Mouse (Mus musculus) kidney, postnatal 4 days (tissue): ENCODE data around the gene Apba2.

Experiments
- DNase-seq, 2 experiments: peaks; one replicate each; pipeline ENCODE4 v3.0.0; 2021; ENCODE audit warnings: mixed read lengths in 2 of 2

The Apba2 gene

DNA sequence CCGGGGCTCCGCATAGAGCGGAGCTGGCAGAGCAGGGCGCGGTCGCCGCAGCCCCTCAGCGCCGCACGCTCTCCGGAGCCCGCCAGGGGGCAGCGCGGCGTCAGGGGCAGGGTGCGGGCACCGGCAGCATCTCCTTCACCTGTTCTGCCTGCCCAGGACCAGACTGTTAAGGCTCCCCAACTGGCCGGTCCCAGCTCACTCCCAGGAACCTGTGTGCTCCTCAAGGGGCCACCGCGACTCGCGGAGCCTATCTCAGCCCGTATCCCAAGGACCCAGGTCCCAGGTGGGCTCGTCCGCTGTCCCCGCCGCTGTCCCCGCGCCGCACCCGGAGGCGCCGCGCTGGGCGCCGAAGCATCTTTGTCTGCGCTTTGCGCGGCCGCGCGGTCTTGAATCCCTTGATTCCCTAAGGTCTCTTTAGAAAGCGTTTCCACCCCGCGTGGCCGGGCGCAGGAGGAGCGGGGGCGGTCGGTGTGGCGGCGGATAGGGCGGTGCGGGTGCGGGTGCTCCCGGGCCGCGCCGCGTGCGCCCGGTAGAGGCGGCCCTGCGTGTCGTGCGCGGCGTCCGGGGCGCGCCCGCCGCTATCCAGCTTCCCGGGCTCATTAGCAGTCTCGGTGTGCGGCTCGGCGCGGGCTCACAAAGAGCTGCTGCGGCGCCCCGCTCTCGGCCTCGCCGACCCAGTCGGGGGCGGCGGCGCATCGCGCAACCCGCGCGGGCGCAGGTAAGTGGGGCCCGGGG lies at the start of gene Apba2:
Apba2 (plus strand) TSS at position 171 of the 735 bp plus-strand sequence.
- peak; percentile 59 to 70 for DNase-seq

DNA sequence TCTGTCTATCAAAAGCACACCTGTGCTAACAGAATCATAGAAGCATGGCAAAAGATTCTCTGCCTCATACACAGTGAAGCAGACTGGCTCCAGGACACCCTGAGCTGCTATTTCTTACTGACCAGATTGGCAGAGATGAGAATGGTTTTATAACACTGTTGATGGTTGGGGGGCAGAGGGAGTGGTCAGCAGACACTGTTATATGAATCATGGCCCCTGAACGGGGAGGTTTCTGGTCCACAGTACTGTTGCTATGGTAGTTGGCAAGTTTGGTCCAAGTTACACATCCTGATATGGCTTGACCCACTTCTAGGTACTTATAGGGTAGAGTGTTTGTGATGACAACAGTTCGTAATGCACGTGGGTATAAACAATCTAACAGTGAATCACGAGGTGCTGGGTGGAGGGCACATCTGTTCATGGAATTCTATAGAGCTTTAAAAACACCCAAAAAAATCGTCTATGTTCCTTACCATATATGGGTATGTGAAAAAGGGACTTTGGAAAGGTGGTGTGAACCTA lies 49.6 kb upstream of the Apba2 start:
- no peak for DNase-seq

DNA sequence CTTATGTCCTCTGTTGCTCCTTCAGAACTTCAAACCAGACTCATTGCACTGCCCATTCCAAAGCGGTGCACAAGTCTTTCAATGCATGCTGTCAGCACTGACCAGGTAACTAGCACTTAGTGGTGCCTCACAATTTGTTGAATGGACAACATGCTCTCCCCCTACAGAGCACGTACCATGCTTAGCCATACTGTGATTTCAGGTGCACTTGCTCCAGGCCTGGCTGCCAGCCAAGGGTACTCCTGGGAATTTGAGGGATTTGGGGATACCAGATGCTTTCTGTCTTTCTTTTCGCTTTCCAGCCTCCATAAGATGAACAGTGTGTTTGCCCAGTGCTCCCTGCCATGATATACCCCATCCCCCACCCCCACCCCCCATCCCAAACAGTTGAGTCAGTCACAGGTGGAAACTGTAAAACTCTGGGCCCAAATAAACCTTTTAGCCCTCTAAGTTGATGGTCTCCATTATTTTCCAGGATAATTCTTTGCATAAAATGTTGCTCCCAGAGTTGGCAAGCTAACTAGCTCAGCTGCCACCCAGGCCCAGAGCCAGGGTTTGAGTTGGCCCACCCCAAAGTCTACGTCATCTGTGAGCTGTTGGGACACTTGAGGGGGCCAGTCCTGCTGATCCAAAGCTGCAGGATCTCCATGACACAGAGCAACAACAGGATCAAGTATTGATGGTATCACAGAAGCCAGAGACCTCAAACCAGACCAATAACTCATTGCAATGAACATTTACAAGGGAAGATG lies 48.9 kb upstream of the Apba2 start:
- DNase-seq = no peak

DNA sequence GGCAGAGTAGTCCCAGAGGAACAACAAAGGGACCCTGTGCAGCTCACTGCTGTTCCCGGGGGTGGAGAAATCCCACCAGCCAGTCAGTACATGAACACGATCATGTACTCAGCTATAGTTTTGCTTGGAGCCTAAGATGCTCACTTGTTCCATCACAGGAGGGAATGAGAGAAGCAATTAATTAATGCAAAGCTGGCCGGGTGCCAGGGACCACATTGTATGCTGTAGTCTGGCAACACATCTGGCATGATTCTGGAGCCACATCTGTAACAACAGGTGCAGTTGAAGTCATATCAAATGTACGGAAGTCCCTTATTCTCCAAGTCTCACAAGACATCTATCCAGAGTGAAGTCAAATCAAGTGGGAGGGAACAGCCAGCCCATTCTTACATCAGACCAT lies 45.3 kb upstream of the Apba2 start:
- DNase-seq = no peak

DNA sequence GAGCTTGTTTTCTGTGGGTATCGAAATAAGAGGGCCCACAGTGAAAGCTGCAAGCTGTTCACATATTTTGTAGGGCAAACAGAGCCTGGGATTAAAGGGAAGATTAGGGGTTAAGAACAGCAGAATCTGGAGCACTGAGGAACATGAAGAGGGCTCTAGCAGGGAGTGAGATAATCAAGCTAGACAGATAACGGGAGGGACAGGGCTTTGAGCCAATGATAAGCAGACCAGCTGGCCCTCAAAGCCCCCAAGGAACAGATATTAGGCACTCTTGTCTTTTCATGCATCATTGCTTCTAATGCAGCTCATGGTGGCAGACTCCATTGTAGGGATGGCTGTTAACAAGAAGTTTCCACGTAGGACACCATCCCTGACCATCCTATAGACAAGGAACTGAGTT lies 44.8 kb upstream of the Apba2 start:
- no peak for DNase-seq

DNA sequence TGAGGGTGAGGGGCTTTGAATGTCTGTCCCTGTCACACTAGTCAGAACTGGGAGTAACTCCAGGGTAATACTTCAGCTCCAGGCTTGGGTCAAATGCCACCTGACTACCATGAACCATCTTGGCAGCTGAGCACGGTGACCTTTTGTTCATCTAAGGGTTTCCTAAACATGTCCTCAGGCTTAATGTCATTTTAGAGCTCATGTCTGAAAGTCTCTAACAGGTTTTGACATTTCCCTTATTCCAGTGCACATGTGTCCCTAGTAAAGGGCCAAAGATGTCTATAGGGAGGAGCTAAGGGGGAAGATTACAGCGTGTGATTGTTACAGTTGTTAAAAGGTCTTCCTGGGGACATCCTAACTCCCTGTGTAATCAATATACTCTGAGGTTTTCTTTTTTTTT lies 43.7 kb upstream of the Apba2 start:
- no peak for DNase-seq

DNA sequence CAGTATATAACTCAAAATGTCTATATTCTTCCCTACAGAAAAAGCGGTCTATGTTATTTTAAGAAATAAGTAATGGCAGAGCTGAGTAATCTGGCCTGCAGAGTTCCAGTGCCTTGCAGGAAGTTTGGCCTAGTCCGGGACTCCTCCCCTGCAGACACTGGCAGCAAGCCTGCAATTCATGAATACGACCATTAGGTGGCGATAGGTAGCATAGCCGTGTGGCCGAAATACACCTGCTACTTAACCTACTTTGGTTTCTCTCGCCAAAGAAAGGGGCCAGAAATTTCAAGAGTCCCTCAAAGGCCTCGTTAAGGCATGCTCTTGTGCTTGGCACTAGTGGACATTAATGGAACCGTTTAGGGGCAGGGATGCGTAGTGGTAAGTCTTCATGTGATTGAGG lies 4.1 kb upstream of the Apba2 start:
- no peak for DNase-seq

DNA sequence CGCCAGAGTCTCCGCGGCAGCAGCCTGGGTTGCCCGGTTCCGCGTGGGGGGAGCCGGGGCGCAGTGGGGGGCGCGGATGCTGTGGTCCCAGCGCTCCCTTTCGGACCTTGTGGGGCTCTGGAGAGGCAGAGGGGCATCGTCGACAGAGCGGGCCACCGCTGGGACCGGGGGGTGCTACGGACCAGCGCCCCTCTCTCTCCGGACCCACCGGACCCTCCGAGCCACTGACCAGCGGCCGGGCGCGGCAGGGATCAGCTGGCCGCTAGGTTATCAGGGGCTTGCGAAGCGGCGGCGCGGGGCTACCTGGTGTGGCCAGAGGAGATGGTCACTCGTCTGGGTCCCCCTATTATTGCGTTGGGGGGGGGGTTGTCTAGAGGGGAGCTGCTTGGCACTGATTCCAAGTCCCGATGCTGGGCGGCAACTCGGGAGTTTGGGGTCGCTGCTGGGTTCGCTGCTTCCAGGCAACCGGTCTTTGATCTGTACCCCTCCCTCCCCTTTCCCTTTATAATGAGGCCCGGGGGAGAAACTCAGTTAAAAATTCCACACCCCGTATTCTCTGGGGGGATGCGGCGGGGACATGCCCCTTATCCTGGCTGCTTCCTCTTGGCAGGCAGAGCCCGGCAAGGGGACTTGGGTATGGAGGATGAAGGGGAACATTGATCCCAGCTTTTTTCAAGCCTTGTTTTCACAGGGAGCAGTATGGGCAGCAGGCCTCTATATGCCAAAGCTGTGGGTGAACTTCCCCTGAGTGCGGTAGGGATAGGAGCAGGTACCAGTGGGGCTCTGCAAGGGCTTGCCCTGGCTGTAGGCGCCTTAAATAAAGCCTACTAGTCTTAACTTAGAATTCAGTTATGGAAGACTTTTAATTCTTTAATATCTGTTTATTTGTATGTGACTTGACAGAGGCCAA lies 1.0 kb downstream of the Apba2 start:
- peak in 1 of 2 experiments; percentile 10 for DNase-seq

DNA sequence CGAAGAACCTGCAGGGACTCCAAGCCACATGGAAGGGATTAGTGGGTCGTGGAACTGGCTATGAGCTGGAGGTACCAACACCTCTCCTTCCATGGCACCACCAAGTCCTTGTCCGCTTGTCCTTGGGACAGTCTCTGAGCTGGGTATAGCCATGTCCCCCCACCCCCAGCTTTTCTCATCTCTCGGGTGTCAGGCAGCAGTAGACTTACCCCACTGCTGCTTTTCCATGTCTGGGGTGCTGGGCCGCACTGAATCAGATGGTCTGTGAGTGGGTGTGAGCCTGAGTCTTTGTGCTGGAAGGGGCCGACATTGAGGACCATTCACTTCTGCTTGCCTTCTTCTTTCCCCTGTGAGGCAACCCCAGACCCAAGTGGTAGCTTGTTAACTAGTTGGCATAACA lies 2.1 kb downstream of the Apba2 start:
- no peak for DNase-seq

DNA sequence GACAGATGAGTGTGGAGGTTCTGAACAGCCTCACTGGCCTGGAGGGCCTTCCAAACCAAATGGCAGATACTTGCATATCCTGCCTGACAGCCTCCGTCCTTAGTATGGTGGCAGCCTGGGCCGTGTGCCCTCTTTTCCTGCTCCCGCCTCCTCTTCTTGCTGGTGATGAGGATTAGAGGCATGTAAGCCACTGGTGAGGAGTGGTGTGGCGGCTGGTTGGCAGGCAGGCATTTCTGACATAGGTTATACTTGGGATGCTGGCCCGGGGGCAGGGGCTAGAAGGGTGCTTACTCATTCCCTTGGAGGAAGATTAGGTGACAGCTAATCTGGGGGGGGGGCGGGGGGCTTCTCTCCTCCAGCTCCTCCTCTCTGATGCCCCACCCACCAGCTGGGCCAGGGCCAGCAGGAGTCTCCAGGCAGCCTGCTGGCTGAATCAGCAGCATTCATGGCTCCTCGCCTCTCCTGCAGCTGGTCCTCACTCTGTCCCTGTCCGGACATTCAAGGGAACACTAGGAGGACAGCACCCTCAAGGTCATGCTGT lies 3.3 kb downstream of the Apba2 start:
- DNase-seq = no peak

DNA sequence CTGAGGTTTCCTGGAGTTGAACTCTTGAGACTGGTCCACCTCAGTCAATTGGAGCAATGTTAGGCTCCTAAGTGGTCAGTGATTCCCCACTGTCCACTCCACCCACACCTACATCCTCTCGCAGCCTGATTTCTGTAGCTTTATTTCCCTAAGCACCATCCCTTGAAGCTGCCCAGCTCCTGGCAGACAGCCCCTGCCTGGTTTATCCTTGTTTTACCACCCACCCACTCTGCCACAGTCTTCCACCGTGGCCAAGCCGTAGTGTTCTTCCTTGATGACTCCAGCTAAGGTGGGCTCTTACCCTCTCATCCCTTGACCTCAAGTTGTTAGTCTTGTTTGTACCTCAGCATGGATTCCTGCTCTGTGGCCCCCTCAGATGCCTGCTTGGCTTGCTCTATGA lies 4.1 kb downstream of the Apba2 start:
- no peak for DNase-seq

DNA sequence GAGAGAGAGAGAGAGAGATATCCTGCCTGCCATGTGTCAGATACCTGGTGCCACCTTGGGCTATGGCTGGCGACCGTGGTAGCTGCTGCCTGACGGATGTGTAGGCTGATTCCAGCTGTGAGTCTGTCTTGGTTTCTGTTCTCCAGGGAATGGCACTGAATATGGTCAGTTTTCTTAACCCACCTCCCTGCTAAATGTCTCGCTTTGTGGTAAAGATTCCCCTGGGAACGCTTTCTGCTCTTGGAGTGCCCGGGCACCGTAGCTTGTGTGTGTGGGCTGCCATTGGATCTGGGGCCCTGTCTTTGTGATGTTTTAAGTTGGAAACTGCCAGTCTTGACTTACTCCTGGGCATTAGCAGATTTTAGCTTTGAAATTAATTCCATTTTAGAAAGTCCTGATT lies 7.3 kb downstream of the Apba2 start:
- DNase-seq = no peak

DNA sequence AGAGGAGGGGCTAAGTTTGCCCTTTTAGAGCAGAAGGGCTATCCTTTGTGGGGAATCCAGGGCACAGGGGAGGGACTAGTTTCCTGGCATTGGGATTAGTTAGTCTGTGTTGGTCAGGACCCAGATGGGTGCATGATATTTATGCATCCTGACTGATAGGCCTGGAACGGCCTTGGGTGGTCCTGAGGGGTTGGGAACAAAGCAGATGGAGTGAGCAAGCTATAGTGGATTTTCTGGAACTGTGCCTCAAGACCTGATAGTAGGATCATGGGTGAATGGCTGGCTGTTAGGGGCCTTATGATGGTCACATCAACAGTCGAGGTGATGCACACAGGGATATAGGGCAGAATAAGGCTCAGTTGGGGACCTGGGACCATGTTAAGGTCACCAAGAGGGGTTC lies 8.4 kb downstream of the Apba2 start:
- no peak for DNase-seq

DNA sequence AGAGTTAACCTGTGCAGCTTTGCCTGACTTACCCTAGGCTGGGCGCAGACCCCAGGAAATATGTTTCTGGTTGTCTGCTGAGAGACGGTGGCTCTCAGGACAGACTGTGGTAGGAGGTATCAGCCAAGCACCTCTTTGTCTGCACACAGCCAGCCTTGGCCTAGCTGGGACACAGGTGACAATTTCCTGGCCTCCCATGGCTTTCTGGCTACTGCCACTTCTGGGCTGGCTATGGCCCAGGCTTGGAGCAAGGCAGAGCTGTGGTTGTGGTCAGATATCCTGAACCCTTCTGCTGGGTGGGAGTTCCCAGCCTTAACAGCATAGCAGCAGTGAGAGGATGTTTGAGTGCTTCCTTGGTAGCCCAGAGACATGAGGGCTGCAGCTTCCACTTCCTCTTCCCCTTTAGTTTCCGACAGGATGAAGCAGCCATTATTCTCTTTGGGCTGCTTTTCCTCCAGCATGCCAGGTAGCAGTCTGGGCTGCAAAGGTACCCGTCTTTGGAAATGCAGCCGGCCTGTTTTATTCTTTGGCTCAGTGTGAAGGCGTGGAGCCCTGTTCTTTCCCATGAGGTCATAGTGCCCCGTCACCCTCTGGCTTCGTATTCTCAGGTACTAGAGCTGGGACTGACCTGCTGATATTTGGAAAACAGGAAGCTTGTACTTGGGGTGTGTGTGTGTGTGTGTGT lies 9.2 kb downstream of the Apba2 start:
- no peak for DNase-seq

DNA sequence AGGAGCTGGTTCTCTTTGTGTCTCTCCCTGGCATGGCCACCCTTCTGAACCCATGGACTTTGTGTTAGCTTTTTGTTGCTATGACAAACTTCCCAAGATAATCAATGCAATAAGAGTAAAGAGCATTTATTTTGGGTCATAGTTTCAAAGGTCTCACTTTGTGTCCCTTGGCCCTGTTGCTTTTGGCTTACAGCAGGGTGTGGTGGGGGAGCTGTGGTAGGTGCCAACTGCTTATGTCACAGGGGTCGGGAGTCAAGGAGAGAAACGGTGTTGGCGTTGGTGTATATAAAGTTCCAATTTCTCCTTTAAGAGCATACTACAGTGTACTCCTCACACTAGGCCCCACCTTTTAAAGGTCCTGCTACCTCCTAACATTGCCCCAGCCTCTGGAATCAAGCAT lies 12.1 kb downstream of the Apba2 start:
- no peak for DNase-seq

DNA sequence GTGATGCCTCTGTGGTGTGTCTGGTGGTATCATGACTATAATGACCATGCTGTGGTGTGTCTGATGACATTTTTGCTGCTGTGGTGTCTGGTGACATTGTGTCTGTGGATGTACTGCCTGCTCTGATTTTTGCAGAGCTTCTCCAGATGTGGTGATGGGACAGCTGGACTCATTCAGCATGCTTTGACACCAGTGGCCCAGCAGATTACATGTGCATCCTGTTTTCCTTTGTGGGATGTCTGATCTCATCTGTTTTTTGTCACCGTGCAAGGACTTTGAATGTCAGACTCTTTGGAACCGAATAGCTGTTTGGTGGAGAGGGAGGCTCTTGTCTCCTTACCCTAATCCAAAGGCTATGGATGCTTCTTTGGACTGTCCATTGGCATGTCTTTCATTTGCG lies 13.8 kb downstream of the Apba2 start:
- DNase-seq = no peak

DNA sequence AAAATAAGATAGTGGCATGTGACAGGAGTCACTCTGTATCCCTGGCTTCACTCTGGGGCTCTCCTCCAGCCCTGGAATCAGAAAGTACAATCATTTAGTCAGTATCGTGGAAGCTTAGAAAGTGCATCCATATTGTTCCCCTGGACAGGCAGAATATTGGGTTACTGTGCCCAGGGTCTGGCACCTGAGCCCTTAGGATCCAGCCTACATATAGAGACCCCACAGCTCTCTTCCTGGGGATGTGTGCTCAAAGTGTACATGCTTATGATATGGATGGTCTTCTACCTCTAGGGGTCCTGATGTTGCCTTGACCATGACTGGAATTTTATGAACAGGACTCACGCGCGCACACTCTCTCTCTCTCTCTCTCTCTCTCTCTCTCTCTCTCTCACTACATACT lies 14.4 kb downstream of the Apba2 start:
- DNase-seq = no peak

DNA sequence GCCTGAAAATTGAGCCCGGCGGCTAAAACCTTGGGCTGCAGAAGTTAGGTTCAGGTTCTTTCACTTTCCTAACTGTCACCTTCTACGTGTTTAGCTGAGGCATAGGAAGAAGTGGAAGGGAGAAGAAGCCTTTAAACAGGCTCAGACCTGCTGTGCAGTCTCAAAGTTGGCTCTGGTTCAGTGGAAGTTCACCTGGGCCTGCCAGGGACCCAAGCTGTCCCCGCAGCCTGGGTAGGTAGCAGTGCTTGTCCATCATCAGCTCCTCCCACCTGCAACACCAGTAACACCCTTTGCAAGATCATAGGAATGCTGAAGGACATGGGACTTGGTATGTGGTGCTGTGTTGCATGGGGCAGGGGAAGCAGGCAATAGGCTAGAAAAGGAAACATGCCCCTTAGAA lies 17.6 kb downstream of the Apba2 start:
- no peak for DNase-seq

DNA sequence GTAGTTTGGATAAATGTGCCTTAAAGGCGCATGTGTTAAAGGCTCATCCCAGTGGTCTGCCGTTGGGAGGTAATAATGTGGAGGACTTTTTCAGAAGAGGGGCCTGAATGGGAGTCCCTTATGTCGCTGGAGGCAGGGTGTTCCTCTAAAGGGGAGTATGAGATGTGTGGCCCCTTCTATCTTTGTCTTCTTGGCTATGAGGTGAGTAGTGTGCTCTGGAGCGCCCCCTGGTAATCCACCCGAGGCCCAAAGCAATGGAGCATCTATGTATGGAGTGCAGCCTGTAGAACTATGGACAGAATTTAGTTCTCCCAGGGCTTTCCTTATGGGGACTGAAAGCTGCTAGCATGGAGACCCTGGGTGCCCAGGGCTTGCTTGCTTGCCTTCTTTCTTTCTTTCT lies 18.0 kb downstream of the Apba2 start:
- DNase-seq = no peak

DNA sequence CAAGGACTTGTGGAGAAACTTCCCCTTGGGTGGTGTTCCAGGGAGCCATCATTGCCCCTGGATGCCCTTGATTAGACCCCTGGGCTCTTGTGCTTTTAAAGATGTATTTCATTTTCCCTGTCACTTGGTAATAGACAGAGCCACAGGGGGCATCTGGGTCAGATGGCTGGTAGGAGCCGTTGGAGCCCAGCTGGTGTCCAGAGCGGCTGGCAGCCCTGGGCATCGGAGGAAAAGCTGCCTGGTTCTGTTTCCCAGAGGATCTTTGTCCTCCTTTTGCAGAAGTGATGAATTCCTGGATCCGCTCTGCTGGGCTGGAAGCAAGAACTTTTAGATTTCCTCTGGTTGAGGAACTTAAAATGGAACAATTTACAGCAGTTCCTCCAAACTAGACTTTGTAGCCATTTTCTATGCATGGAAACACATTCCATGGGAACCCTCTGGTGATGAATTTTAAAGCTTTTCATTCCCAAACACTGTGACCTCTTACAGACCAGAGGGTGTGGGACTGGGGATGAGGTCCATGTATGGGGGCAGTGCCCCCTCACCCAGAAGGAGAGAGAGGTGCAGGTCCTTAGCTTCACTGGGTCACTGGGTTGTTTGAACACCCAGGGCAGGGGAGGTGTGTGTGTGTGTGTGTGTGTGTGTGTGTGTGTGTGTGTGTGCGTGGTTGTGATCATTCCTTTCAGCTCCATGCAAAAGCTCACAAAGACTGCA lies 20.3 kb downstream of the Apba2 start:
- no peak for DNase-seq

DNA sequence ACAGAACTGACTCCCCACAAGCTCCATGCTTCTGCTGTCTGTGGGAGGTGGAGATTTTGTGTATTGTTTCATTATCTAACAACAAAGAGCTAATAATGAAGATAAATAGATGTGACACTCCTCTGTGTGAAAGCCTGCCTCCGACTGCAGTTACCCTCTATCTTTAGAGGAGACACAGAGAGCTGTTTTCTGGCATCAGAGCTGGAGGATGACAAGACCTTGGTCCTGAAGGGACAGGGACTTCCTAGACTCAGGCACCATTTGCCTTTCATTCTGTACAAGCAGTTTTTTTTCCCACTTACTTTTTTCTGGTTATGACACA lies 20.9 kb downstream of the Apba2 start:
- DNase-seq = no peak

DNA sequence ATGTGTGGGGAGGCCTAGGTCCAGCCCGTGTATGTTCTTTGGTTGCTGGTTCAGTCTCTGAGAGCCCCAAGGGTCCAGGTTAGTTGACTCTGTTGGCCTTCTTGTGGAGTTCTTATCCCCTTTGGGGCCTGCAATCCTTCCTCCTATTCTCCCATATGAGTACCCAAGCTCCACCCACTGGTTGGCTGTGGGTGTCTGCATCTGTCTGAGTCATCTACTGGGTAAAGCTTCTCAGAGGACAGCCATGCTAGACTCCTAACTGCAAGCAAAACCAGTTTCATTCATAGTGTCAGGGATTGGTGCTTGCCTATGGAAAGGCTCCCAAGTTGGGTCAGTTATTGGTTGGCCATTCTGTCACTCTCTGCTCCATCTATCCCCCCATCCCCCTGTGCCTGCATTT lies 29.8 kb downstream of the Apba2 start:
- DNase-seq = no peak
